8 mouse cellular contexts compared by ENCODE assay signal in genomic region chr9:62243991-62244611, GRCm38 (mm10). TPM values are rescaled to one million over a fixed set of nuclear protein-coding genes. Genes with fewer than 3 reads are reported as not detected.
DNase-seq lines count a peak whose midpoint lies in the region; ATAC-seq lines count a peak whose summit lies in the region.

No protein-coding gene starts in this region.

- peak overlapping the region; percentile 20; the same call in 1 of the 2 replicates for H3K27ac ChIP-seq in embryonic facial prominence, embryonic 10.5 days (replicated peaks)
- no peak overlapping the region for H3K27ac ChIP-seq in kidney, embryonic 14.5 days (ENCODE audit: low read depth, low read length)
- no peak overlapping the region for H3K27ac ChIP-seq in liver, embryonic 13.5 days
- no peak overlapping the region for H3K27ac ChIP-seq in neural tube, embryonic 11.5 days (ENCODE audit: low read depth, low read length)

- peak overlapping the region; percentile 27; the same call in 1 of the 2 replicates for H3K4me3 ChIP-seq in embryonic facial prominence, embryonic 10.5 days
- H3K4me3 ChIP-seq in kidney, embryonic 14.5 days (ENCODE audit: low read length): no peak overlapping the region
- H3K4me3 ChIP-seq in liver, embryonic 13.5 days (replicated peaks): 0 out of 2 replicates have a peak overlapping the region, but pooled peaks have one; percentile 1
- H3K4me3 ChIP-seq in neural tube, embryonic 11.5 days (ENCODE audit: low read depth, low read length): no peak overlapping the region

- no peaks in the 10 kb centered on the region for H3K36me3 ChIP-seq in embryonic facial prominence, embryonic 10.5 days (replicated peaks)
- H3K36me3 ChIP-seq in kidney, embryonic 14.5 days (ENCODE audit: control insufficient read depth, insufficient read depth, low read length): no peaks in the 10 kb centered on the region
- H3K36me3 ChIP-seq in liver, embryonic 13.5 days: no peaks in the 10 kb centered on the region
- H3K36me3 ChIP-seq in neural tube, embryonic 11.5 days (ENCODE audit: control insufficient read depth, insufficient read depth, low read length): no peaks in the 10 kb centered on the region

- peak; percentile 60 to 62 for DNase-seq in B cell, adult 2 months
- peak; percentile 91 for DNase-seq in adrenal gland, postnatal 14 days
- DNase-seq in embryonic facial prominence, embryonic 10.5 days (ENCODE audit: low spot score): peak; percentile 86
- DNase-seq in heart, adult 9 months (ENCODE audit: low spot score in 2 of 2): peak; percentile 38 to 74
- peak; percentile 30 for DNase-seq in liver, embryonic 13.5 days
- peak; percentile 83 for DNase-seq in neural tube, embryonic 11.5 days (ENCODE audit: low spot score)
- DNase-seq in thymus, postnatal 0 days (ENCODE audit: low spot score): peak; percentile 65

- H3K27me3 ChIP-seq in embryonic facial prominence, embryonic 10.5 days (replicated peaks; ENCODE audit: low read depth, poor library complexity, severe bottlenecking): peaks cover 20% of the 10 kb centered on the region
- no peaks in the 10 kb centered on the region for H3K27me3 ChIP-seq in kidney, embryonic 14.5 days (ENCODE audit: control insufficient read depth, insufficient read depth, low read length)
- H3K27me3 ChIP-seq in liver, embryonic 13.5 days: 0 out of 2 replicates have a peak, but pooled peaks cover 3% of the 10 kb centered on the region
- no peaks in the 10 kb centered on the region for H3K27me3 ChIP-seq in neural tube, embryonic 11.5 days (ENCODE audit: control insufficient read depth, insufficient read depth, low read length)

- H3K4me2 ChIP-seq in kidney, embryonic 14.5 days (replicated peaks; ENCODE audit: low read depth, low read length): peak overlapping the region; percentile 11
- peak overlapping the region; percentile 29 for H3K4me2 ChIP-seq in liver, embryonic 13.5 days
- peak overlapping the region; percentile 24 for H3K4me2 ChIP-seq in neural tube, embryonic 11.5 days (ENCODE audit: low read depth)

- no peak overlapping the region for H3K9ac ChIP-seq in kidney, embryonic 14.5 days (ENCODE audit: low read depth, low read length)
- no peak overlapping the region for H3K9ac ChIP-seq in liver, embryonic 13.5 days
- 0 out of 2 replicates have a peak overlapping the region, but pooled peaks have one; percentile 19 for H3K9ac ChIP-seq in neural tube, embryonic 11.5 days (ENCODE audit: low read length)

- 24% methylated on average over 19 of the region's 19 CpGs for WGBS in embryonic facial prominence, embryonic 10.5 days
- WGBS in kidney, embryonic 14.5 days: 22% methylated on average over 19 of the region's 19 CpGs
- WGBS in liver, embryonic 13.5 days (ENCODE audit: insufficient replicate concordance): 36% methylated on average over 19 of the region's 19 CpGs
- WGBS in neural tube, embryonic 11.5 days: 27% methylated on average over 19 of the region's 19 CpGs

- H3K4me1 ChIP-seq in embryonic facial prominence, embryonic 10.5 days: peaks cover 13% of the 10 kb centered on the region
- H3K4me1 ChIP-seq in kidney, embryonic 14.5 days (ENCODE audit: control insufficient read depth, insufficient read depth, low read length): no peaks in the 10 kb centered on the region
- no peaks in the 10 kb centered on the region for H3K4me1 ChIP-seq in liver, embryonic 13.5 days (replicated peaks)
- no peaks in the 10 kb centered on the region; the same call in 1 of the 2 replicates for H3K4me1 ChIP-seq in neural tube, embryonic 11.5 days (ENCODE audit: control insufficient read depth, insufficient read depth, low read length)

- H3K9me3 ChIP-seq in embryonic facial prominence, embryonic 10.5 days: peaks cover 3% of the 10 kb centered on the region; the same call in 1 of the 2 replicates
- H3K9me3 ChIP-seq in kidney, embryonic 14.5 days (ENCODE audit: control insufficient read depth, low read length): no peaks in the 10 kb centered on the region
- H3K9me3 ChIP-seq in liver, embryonic 13.5 days (replicated peaks): no peaks in the 10 kb centered on the region
- H3K9me3 ChIP-seq in neural tube, embryonic 11.5 days (ENCODE audit: control insufficient read depth, low read length): no peaks in the 10 kb centered on the region

- ATAC-seq in kidney, embryonic 14.5 days (ENCODE audit: low FRiP score, low TSS enrichment): peak; percentile 54; the same call in 1 of the 2 replicates
- ATAC-seq in liver, embryonic 13.5 days (ENCODE audit: low read depth): peak; percentile 29; the same call in 1 of the 2 replicates
- no peak for ATAC-seq in neural tube, embryonic 11.5 days (ENCODE audit: insufficient read depth, low FRiP score, low TSS enrichment)

RNA-seq across cellular contexts. Expression of gene Spesp1, which starts 37.9 kb away (rescaled TPM):
- total RNA-seq in adrenal gland, postnatal 14 days (2021): not detected in 2 replicates
- not detected in 2 replicates for polyA plus RNA-seq in embryonic facial prominence, embryonic 10.5 days (2016; fragmentation: Nextera tagmentation; extraction: Ambion mirVana)
- not detected in 2 replicates for polyA plus RNA-seq in kidney, embryonic 14.5 days (2014; fragmentation: Nextera tagmentation; extraction: Ambion mirVana)
- not detected in 2 replicates for polyA plus RNA-seq in liver, embryonic 13.5 days (2015; fragmentation: Nextera tagmentation; extraction: Ambion mirVana)
- polyA plus RNA-seq in neural tube, embryonic 11.5 days (2014; fragmentation: Nextera tagmentation; extraction: Ambion mirVana): not detected in 2 replicates
- not detected in 2 replicates for polyA plus RNA-seq in thymus, postnatal 0 days (2015; fragmentation: Nextera tagmentation; extraction: Ambion mirVana)

Comparison
In these comparisons a context has a peak if more than half of its experiments do, and no peak if none do; other contexts are left out.
1. DNase-seq: peak in every context shown above with its lines; median percentile 91 in adrenal gland, postnatal 14 days; 86 in embryonic facial prominence, embryonic 10.5 days; 83 in neural tube, embryonic 11.5 days; 65 in thymus, postnatal 0 days; 61 in B cell, adult 2 months; 56 in heart, adult 9 months; 30 in liver, embryonic 13.5 days.
2. H3K4me3 ChIP-seq: peak in embryonic facial prominence, embryonic 10.5 days (single experiment) and liver, embryonic 13.5 days (single experiment); none in kidney, embryonic 14.5 days (single experiment) and neural tube, embryonic 11.5 days (single experiment).
3. Peak in every context shown above with its lines, with median percentiles within 50 percentile points of each other: H3K4me2 ChIP-seq.